Mouse (Mus musculus) hindbrain, embryonic 13.5 days (tissue): Measurements from ENCODE around the gene Mybpc2. TPM values are rescaled to one million over a fixed set of nuclear protein-coding genes. Genes with fewer than 3 reads are reported as not detected.

Experiments
- ATAC-seq: fragments of 200-750 bp; cut with Nextera tagmentation; 2 replicates; pipeline ENCODE4 v1.8.0; 2017; ENCODE audit warnings: moderate TSS enrichment; ENCODE audit not compliant: low FRiP score
- H3K27ac ChIP-seq: fragments of 300-500 bp; sonication (generic); 2 replicates; pipeline ENCODE4 v1.5.1; 2015; ENCODE audit warnings: inconsistent platforms, mild to moderate bottlenecking, moderate library complexity
- H3K27me3 ChIP-seq: fragments of 300-500 bp; sonication (generic); 2 replicates; pipeline ENCODE4 v1.6.1; 2015; ENCODE audit warnings: mild to moderate bottlenecking, inconsistent platforms
- H3K36me3 ChIP-seq: fragments of 300-500 bp; sonication (generic); 2 replicates; pipeline ENCODE4 v1.6.1; 2015; ENCODE audit warnings: mild to moderate bottlenecking, inconsistent platforms
- H3K4me1 ChIP-seq: fragments of 300-500 bp; sonication (generic); replicated peaks from 2 replicates; pipeline ENCODE4 v1.6.1; 2015; ENCODE audit warnings: inconsistent platforms
- H3K4me2 ChIP-seq: fragments of 300-500 bp; sonication (generic); 2 replicates; pipeline ENCODE4 v1.6.1; 2015; ENCODE audit warnings: inconsistent platforms, mild to moderate bottlenecking, moderate library complexity
- H3K4me3 ChIP-seq: fragments of 300-500 bp; sonication (generic); 2 replicates; pipeline ENCODE4 v1.5.1; 2015; ENCODE audit warnings: mild to moderate bottlenecking, inconsistent platforms
- H3K9ac ChIP-seq: fragments of 300-500 bp; sonication (generic); 2 replicates; pipeline ENCODE4 v1.6.1; 2015; ENCODE audit warnings: mild to moderate bottlenecking, inconsistent platforms
- H3K9me3 ChIP-seq: fragments of 300-500 bp; sonication (generic); 2 replicates; pipeline ENCODE4 v1.6.1; 2016; ENCODE audit warnings: inconsistent platforms
- WGBS: fragments of 180-500 bp; shearing (Covaris S2); methylation state at CpG from one replicate; pipeline ENCODE4 v1.1.7; 2015; 5-methylcytosine and 5-hydroxymethylcytosine counted together
- microRNA-seq: library from miRNA; unstranded; fragments of <30 nt; microRNA quantifications from one replicate; pipeline ENCODE4, GENCODE M21; 2016
- polyA plus RNA-seq: library from polyadenylated mRNA; unstranded; fragments of >200 nt; fragmentation: Nextera tagmentation; extraction: Ambion mirVana; gene quantifications from 2 replicates; pipeline ENCODE4 v1.2.1, GENCODE M21; 2015

Gene Mybpc2
- polyA plus RNA-seq, 1 experiment from 2014 or later, result 0.08 TPM

- 26% methylated on average over 73 of the region's 77 CpGs for WGBS
- Histone ChIP-seq H3K9me3 (no peaks in the 10 kb centered on the region), H3K36me3 (peaks cover 69% of the 10 kb centered on the region), H3K27me3 (peaks cover 13% of the 10 kb centered on the region), H3K4me2 (peak overlapping the region; percentile 15; the same call in 1 of the 2 replicates), H3K4me3 (no peak overlapping the region), H3K9ac (peak overlapping the region; percentile 43; the same call in 1 of the 2 replicates), H3K27ac (0 out of 2 replicates have a peak overlapping the region, but pooled peaks have one; percentile 18), H3K4me1 (peaks cover 61% of the 10 kb centered on the region)
- no peak for ATAC-seq
These were observed 62.0 kb downstream of the Mybpc2 start for GRCm38 (mm10) chr7:44462218-44463055.

- Histone ChIP-seq H3K4me1 (peaks cover 53% of the 10 kb centered on the region), H3K36me3 (peaks cover 77% of the 10 kb centered on the region), H3K4me2 (no peak overlapping the region), H3K9ac (no peak overlapping the region), H3K27ac (no peak overlapping the region), H3K27me3 (peaks cover 13% of the 10 kb centered on the region), H3K4me3 (no peak overlapping the region), H3K9me3 (no peaks in the 10 kb centered on the region)
- no peak for ATAC-seq
- 64% methylated on average over 57 of the region's 57 CpGs for WGBS
These were observed 62.8 kb downstream of the Mybpc2 start for GRCm38 (mm10) chr7:44461503-44462217.

GRCm38 (mm10) chr7:44460767-44461502, 63.5 kb downstream of the Mybpc2 start:
- ATAC-seq, result no peak
- peaks cover 13% of the 10 kb centered on the region for H3K27me3 ChIP-seq
- H3K36me3 ChIP-seq, result peaks cover 82% of the 10 kb centered on the region
- H3K9me3 ChIP-seq, result no peaks in the 10 kb centered on the region
- no peak overlapping the region for H3K4me3 ChIP-seq
- 84% methylated on average over 31 of the region's 31 CpGs for WGBS
- no peak overlapping the region for H3K9ac ChIP-seq
- no peak overlapping the region for H3K27ac ChIP-seq
- H3K4me1 ChIP-seq, result peaks cover 46% of the 10 kb centered on the region
- H3K4me2 ChIP-seq, result no peak overlapping the region

- no peaks in the 10 kb centered on the region for H3K9me3 ChIP-seq
- H3K4me2 ChIP-seq, result no peak overlapping the region
- 75% methylated on average over 6 of the region's 6 CpGs for WGBS
- no peak overlapping the region for H3K27ac ChIP-seq
- peaks cover 89% of the 10 kb centered on the region for H3K36me3 ChIP-seq
- H3K4me3 ChIP-seq, result no peak overlapping the region
- H3K4me1 ChIP-seq, result peaks cover 37% of the 10 kb centered on the region
- no peak overlapping the region for H3K9ac ChIP-seq
- ATAC-seq, result no peak
- peaks cover 13% of the 10 kb centered on the region for H3K27me3 ChIP-seq
These were observed 64.4 kb downstream of the Mybpc2 start for GRCm38 (mm10) chr7:44460067-44460466.

GRCm38 (mm10) chr7:44456302-44456701, 68.2 kb downstream of the Mybpc2 start:
- Histone ChIP-seq H3K27ac (no peak overlapping the region), H3K4me2 (no peak overlapping the region), H3K27me3 (peaks cover 5% of the 10 kb centered on the region; the same call in 1 of the 2 replicates), H3K9ac (no peak overlapping the region), H3K36me3 (peaks cover 74% of the 10 kb centered on the region), H3K4me3 (no peak overlapping the region), H3K9me3 (no peaks in the 10 kb centered on the region), H3K4me1 (peaks cover 31% of the 10 kb centered on the region)
- WGBS, result 86% methylated on average over 1 of the region's 1 CpGs
- ATAC-seq, result no peak

GRCm38 (mm10) chr7:44453256-44453655, 71.2 kb downstream of the Mybpc2 start:
- 13% methylated on average over 3 of the region's 3 CpGs for WGBS
- H3K9ac ChIP-seq, result peak overlapping the region; percentile 51
- H3K27me3 ChIP-seq, result no peaks in the 10 kb centered on the region
- no peak overlapping the region for H3K4me3 ChIP-seq
- peaks cover 54% of the 10 kb centered on the region for H3K4me1 ChIP-seq
- H3K9me3 ChIP-seq, result no peaks in the 10 kb centered on the region
- peaks cover 68% of the 10 kb centered on the region for H3K36me3 ChIP-seq
- no peak for ATAC-seq
- peak overlapping the region; percentile 52; the same call in 1 of the 2 replicates for H3K27ac ChIP-seq
- no peak overlapping the region for H3K4me2 ChIP-seq

Small RNA genes lying within 50 kb of the gene (microRNA-seq; reads per million reads assigned to microRNA genes)
- gene Mir7052 (not detected), gene Mir7053 (not detected)

Other genes with a start within 250 kb of the Mybpc2 start
- 3.4 and 3.9 TPM in 2 replicates for gene Clec11a, start 217.8 kb downstream of the Mybpc2 start, polyA plus RNA-seq
- gene Shank1, start 214.4 kb downstream of the Mybpc2 start, polyA plus RNA-seq, result 31.7 and 32.6 TPM in 2 replicates
- gene Syt3, start 140.6 kb downstream of the Mybpc2 start, polyA plus RNA-seq, result 26.1 and 27.7 TPM in 2 replicates
- 1.8 and 2.4 TPM in 2 replicates for gene 1700008O03Rik, start 138.8 kb downstream of the Mybpc2 start, polyA plus RNA-seq
- 14.6 and 15.6 TPM in 2 replicates for gene Lrrc4b, start 95.6 kb downstream of the Mybpc2 start, polyA plus RNA-seq
- 5.6 and 6.5 TPM in 2 replicates for gene Aspdh, start 59.3 kb downstream of the Mybpc2 start, polyA plus RNA-seq
- 45.8 and 46.2 TPM in 2 replicates for gene Josd2, start 56.7 kb downstream of the Mybpc2 start, polyA plus RNA-seq
- 121 and 126 TPM in 2 replicates for gene Emc10, start 28.1 kb downstream of the Mybpc2 start, polyA plus RNA-seq
- 32.2 and 37.4 TPM in 2 replicates for gene Fam71e1, start 28.1 kb downstream of the Mybpc2 start, polyA plus RNA-seq
- gene Spib, start 7.4 kb upstream of the Mybpc2 start, polyA plus RNA-seq, result not detected in 2 replicates
- gene Pold1, start 24.2 kb upstream of the Mybpc2 start, polyA plus RNA-seq, result 24.4 and 28.8 TPM in 2 replicates
- 69.8 and 70.9 TPM in 2 replicates for gene Nr1h2, start 29.3 kb upstream of the Mybpc2 start, polyA plus RNA-seq
- 1.1 and 1.7 TPM in 2 replicates for gene Napsa, start 47.7 kb upstream of the Mybpc2 start, polyA plus RNA-seq
- 4.4 and 5.0 TPM in 2 replicates for gene Kcnc3, start 66.0 kb upstream of the Mybpc2 start, polyA plus RNA-seq
- 1.9 and 2.3 TPM in 2 replicates for gene Myh14, start 146.2 kb upstream of the Mybpc2 start, polyA plus RNA-seq
- gene Izumo2, start 184.1 kb upstream of the Mybpc2 start, polyA plus RNA-seq, result not detected in 2 replicates
- gene Vrk3, start 223.8 kb upstream of the Mybpc2 start, polyA plus RNA-seq, result 28.4 and 33.0 TPM in 2 replicates
- gene Zfp473, start 226.4 kb upstream of the Mybpc2 start, polyA plus RNA-seq, result 0.78 and 0.91 TPM in 2 replicates